Comparison of ENCODE assay signal across 18 mouse cellular contexts in genomic region chr14:48603490-48603889, GRCm38 (mm10).
"Had no signal": no experiment of that assay in that cellular context is flagged by ENCODE, and none has a peak within 500 bp of the region (broad histone marks: within the 10 kb centered on the region; RNA-seq: fewer than 3 reads in every experiment).

No protein-coding gene starts in this region.

- H3K27me3 ChIP-seq: midbrain, embryonic 12.5 days; neural tube, embryonic 13.5 days; neural tube, embryonic 15.5 days had no signal

- H3K4me3 ChIP-seq: midbrain, embryonic 10.5 days; midbrain, embryonic 12.5 days; myocyte; neural tube, embryonic 13.5 days; neural tube, embryonic 15.5 days had no signal

- ATAC-seq: midbrain, embryonic 16.5 days had no signal

- H3K36me3 ChIP-seq: midbrain, embryonic 10.5 days; midbrain, embryonic 12.5 days; neural tube, embryonic 13.5 days; neural tube, embryonic 15.5 days had no signal

- H3K27ac ChIP-seq: midbrain, embryonic 10.5 days; midbrain, embryonic 12.5 days; neural tube, embryonic 13.5 days; neural tube, embryonic 15.5 days had no signal

- H3K4me2 ChIP-seq: lung, embryonic 14.5 days; midbrain, embryonic 12.5 days; neural tube, embryonic 13.5 days; neural tube, embryonic 15.5 days had no signal

- H3K4me1 ChIP-seq: neural tube, embryonic 15.5 days had no signal

- DNase-seq: lung, embryonic 14.5 days; lung, postnatal 10 days; lung, postnatal 4 days; midbrain, embryonic 14.5 days; retina, postnatal 1 day; right cerebral cortex, adult 18-20 months; right cerebral cortex, postnatal 25 days; right cerebral cortex, postnatal 4 days; spleen, adult 18-20 months; thymus, adult 18-20 months; thymus, postnatal 14 days; thymus, postnatal 36 days had no signal

- H3K9ac ChIP-seq: lung, embryonic 14.5 days; midbrain, embryonic 12.5 days; neural tube, embryonic 13.5 days; neural tube, embryonic 15.5 days had no signal

- H3K9me3 ChIP-seq: midbrain, embryonic 10.5 days; midbrain, embryonic 12.5 days; neural tube, embryonic 13.5 days; neural tube, embryonic 15.5 days had no signal
